Mouse (Mus musculus): ENCODE measurements around the gene Gk2. TPM values are rescaled to one million over a fixed set of nuclear protein-coding genes. Genes with fewer than 3 reads are reported as not detected.

Gene Gk2
- polyA plus RNA-seq (2017; shearing (Covaris generic)), result under 1 TPM in 1 of 2 experiments, not detected in 1; 0.48 TPM

DNA sequence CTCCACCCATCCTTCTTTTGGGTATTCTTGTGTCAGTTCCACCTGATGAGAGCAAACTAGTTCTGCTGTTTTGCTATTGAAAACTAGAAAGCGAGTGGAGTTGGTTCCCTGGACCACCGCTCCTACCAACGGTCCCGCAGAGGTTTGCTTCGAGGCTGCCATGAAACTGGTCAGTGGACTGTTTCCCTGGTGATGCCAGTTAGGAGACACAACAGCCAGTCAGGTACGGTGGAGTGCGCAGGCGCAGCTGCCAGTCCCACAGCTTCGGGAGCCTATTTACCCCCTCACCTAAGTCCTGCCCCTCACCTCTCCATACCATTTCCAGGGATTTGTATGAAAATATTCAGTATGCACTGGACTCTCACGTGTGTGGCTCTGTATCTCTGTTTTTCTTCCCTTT, at the start of gene Gk2:
Gene Gk2, minus strand, starts transcription at position 206 of the 400 bp plus-strand sequence.
- no peak for ATAC-seq

DNA sequence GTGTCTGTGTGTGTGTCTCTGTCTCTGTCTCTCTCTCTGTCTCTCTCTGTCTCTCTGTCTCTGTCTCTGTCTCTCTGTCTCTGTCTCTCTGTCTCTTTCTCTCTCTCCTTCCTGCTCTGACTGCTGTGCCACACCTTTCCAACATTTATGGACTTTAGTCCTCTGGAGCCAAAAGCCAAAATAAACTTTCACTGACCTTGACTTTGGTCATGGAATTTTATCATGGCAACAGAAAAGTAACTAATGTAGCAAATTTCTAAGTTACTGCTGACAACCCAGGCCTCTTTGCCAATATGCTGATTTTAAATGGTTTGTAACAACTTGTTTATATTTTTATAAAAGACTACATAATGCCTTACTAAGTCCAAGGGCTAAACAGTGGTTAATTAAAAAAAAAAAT, 41.2 kb upstream of the Gk2 start:
- ATAC-seq, result no peak

GRCm38 (mm10) chr5:97495488-97496092, 38.8 kb upstream of the Gk2 start:
- ATAC-seq, result no peak

DNA sequence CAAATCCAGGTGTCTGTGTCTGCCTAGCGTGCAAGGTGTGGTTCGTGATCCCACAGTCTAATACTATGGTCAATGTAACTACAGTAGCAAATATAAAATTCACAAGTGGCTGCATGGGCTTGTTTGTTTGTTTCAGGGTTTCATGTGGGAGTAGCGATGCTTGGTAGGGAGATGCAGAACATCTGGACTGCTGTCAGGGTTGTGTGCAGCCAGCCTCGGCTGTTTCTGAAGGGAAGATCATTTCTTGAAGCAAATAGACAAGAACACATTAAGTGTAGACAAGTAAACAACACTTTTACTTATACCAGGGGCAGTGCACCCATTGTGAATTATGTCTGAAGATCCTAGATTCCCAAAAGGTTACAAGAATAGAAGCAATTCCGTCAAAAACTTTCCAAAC, 36.6 kb upstream of the Gk2 start:
- ATAC-seq, result no peak

- no peak for ATAC-seq
Measured at GRCm38 (mm10) chr5:97486141-97486540, 29.3 kb upstream of the Gk2 start.

DNA sequence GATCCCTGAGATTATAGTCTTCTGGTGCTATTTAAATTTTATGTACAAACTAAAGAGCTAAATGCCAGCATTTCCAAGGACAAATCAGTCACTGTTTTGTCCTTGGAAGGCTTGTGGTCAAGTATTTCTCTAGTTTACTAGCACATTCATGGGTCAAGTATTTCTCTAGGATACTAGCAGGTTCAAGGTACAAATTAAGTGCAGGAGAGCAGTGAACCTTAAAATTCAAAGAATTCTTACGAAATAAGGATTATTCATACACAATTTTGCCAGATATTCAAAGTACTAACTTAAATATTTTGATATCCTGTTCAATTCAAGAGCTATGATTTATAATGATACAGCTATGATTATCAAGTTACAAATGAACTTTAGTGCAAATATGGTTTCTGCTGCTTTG, 23.2 kb upstream of the Gk2 start:
- no peak for ATAC-seq

- no peak for ATAC-seq
Measured at GRCm38 (mm10) chr5:97467246-97467645, 10.4 kb upstream of the Gk2 start.

DNA sequence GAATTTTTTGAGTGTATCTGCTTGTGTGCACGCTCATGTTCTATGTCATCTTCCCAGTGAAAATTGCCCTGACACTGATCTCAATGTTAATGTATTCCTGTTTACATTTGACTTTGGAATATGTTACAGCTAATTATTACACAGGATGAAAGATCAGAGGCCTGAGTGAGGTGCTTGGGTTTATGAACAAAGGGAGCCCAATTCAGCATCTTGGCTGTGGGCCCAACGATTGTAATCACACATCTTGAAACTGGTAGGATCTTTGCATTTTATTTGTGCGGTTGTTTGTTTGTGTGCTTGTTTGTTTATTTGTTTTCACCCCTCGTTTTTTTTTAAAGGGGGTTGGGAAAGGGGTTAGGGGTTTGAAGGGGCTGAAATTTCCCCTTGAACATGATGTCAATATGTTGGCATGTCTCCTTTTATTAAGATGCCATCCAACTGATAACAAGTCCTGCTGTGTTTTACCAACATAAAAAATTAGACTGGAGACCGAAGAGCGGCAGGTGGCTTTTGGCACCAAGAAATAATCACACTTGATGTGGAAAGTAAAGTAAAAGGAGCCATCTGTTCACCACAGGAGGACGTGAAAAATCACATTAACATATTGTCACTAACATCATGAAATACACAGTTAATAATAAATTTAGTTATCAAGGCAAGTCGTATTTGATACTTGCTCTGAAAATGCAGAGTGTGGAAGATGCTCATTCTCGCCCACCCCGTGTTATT, 9.8 kb upstream of the Gk2 start:
- no peak for ATAC-seq

GRCm38 (mm10) chr5:97465956-97466355, 9.1 kb upstream of the Gk2 start:
- ATAC-seq, result no peak

GRCm38 (mm10) chr5:97462856-97463255, 6.0 kb upstream of the Gk2 start:
- ATAC-seq, result no peak

- no peak for ATAC-seq
Measured at GRCm38 (mm10) chr5:97451451-97451850, 5.4 kb downstream of the Gk2 start.

DNA sequence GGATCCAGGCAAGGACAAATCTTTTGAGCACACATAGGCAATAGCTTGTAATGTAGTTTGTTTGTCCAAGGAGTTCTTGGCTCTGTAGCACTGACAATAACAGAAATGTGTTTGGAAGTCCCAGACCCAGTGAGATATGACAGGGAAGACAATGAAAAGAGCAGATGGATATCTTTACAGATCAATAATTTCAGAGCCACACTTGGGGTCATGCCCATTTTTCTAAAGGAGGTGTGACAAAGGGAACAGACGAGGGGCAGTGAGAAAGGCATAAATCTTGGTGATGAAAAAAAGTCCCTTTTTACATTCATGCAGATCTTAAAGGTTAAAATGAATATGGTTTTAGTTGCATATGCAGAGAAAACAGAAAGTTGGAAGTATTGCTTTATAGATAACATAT, 12.6 kb downstream of the Gk2 start:
- ATAC-seq, result no peak

- no peak for ATAC-seq
Measured at GRCm38 (mm10) chr5:97432512-97432911, 24.3 kb downstream of the Gk2 start.

- ATAC-seq, result no peak
Measured at GRCm38 (mm10) chr5:97429976-97430375, 26.8 kb downstream of the Gk2 start.

GRCm38 (mm10) chr5:97421669-97422068, 35.2 kb downstream of the Gk2 start:
- no peak for ATAC-seq

- ATAC-seq, result no peak
Measured at GRCm38 (mm10) chr5:97417185-97417584, 39.6 kb downstream of the Gk2 start.

DNA sequence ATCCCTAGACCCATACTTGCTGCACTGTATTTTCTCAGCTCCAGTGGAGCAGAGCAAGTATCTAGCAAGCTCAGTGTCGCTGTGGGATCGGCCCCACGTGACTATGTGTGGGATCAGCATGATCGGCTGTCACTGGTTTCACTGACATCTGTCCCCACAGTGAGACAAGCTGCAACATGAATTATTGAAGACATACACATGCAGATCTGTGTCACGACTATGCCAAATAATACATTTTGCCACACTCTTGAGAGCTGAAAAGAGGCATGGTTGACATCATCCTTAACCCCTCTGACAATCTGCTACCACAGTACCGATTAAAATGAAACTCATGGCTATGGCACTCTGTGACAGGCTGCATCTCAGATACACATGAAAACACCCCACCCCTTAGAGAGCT, 41.0 kb downstream of the Gk2 start:
- no peak for ATAC-seq

GRCm38 (mm10) chr5:97413716-97414115, 43.1 kb downstream of the Gk2 start:
- ATAC-seq, result no peak

GRCm38 (mm10) chr5:97410190-97410589, 46.6 kb downstream of the Gk2 start:
- ATAC-seq, result no peak

GRCm38 (mm10) chr5:97409234-97409704, 47.6 kb downstream of the Gk2 start:
- ATAC-seq, result no peak
